Mouse (Mus musculus) stomach, embryonic 16.5 days (tissue): Measurements from ENCODE around the gene Kifc3. TPM values are rescaled to one million over a fixed set of nuclear protein-coding genes. Genes with fewer than 3 reads are reported as not detected.

Source experiments
- ATAC-seq: fragments of 200-750 bp; cut with Nextera tagmentation; 2 replicates; pipeline ENCODE4 v1.8.0; 2017; ENCODE audit warnings: moderate number of reproducible peaks, moderate TSS enrichment; ENCODE audit not compliant: insufficient read depth, low FRiP score
- H3K27ac ChIP-seq: fragments of 300-500 bp; sonication (generic); 2 replicates; pipeline ENCODE4 v1.5.1; 2014; ENCODE audit warnings: low read length
- H3K27me3 ChIP-seq: fragments of 300-500 bp; sonication (generic); 2 replicates; pipeline ENCODE4 v1.6.1; 2014; ENCODE audit warnings: low read length, control low read depth, mixed read lengths; ENCODE audit not compliant: control insufficient read depth, insufficient read depth
- H3K36me3 ChIP-seq: fragments of 300-500 bp; sonication (generic); 2 replicates; pipeline ENCODE4 v1.6.1; 2014; ENCODE audit warnings: low read length; ENCODE audit not compliant: control insufficient read depth, insufficient read depth
- H3K4me1 ChIP-seq: fragments of 300-500 bp; sonication (generic); 2 replicates; pipeline ENCODE4 v1.6.1; 2014; ENCODE audit warnings: low read length, control low read depth, mixed read lengths; ENCODE audit not compliant: control insufficient read depth, insufficient read depth
- H3K4me2 ChIP-seq: fragments of 300-500 bp; sonication (generic); 2 replicates; pipeline ENCODE4 v1.6.1; 2014; ENCODE audit warnings: low read depth, low read length, mixed read lengths
- H3K4me3 ChIP-seq: fragments of 300-500 bp; sonication (generic); replicated peaks from 2 replicates; pipeline ENCODE4 v1.5.1; 2014; ENCODE audit warnings: mild to moderate bottlenecking, low read length
- H3K9ac ChIP-seq: fragments of 300-500 bp; sonication (generic); 2 replicates; pipeline ENCODE4 v1.6.1; 2014; ENCODE audit warnings: low read length
- H3K9me3 ChIP-seq: fragments of 300-500 bp; sonication (generic); replicated peaks from 2 replicates; pipeline ENCODE4 v1.6.1; 2016; ENCODE audit warnings: low read length, control low read depth; ENCODE audit not compliant: control insufficient read depth
- WGBS: fragments of 180-500 bp; shearing (Covaris S2); extraction: QIAGEN DNeasy Blood & Tissue Kit; methylation state at CpG from one replicate; pipeline ENCODE4 v1.1.7; 2014; 5-methylcytosine and 5-hydroxymethylcytosine counted together
- polyA plus RNA-seq: library from polyadenylated mRNA; unstranded; fragments of >200 nt; fragmentation: Nextera tagmentation; extraction: Ambion mirVana; gene quantifications from 2 replicates; pipeline ENCODE4 v1.2.1, GENCODE M21; 2015

The Kifc3 gene
- polyA plus RNA-seq, 1 experiment from 2014 or later = 13.3 TPM

DNA sequence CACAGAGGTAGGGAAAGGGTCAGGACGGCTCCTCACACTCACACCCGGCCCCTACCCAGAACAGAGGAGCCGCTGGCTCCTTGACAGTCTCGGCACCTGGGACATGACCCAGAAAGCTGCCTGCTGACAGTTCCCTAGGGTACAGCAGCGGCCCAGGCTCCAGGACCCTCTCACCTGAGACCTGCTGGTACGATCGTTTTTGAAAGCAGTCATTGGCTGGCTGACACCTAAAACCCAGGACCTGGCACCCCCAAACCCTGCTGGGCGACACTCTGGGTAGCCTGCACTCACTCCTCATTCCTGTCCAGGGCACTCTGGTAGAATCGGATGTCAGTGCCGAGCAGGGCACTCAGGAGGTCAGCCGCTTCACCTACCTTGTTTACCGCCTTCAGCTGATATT is 65.4 kb downstream of the Kifc3 start:
- H3K9me3 ChIP-seq = no peaks in the 10 kb centered on the region
- H3K4me2 ChIP-seq = peak overlapping the region; percentile 66
- no peaks in the 10 kb centered on the region for H3K27me3 ChIP-seq
- H3K4me3 ChIP-seq = peak overlapping the region; percentile 39
- peak overlapping the region; percentile 61; the same call in 1 of the 2 replicates for H3K27ac ChIP-seq
- peak overlapping the region; percentile 47 for H3K9ac ChIP-seq
- H3K36me3 ChIP-seq = no peaks in the 10 kb centered on the region
- no peak for ATAC-seq
- 41% methylated on average over 12 of the region's 12 CpGs for whole genome bisulfite sequencing
- peaks cover 54% of the 10 kb centered on the region for H3K4me1 ChIP-seq

- Histone ChIP-seq H3K27ac (no peak overlapping the region), H3K36me3 (no peaks in the 10 kb centered on the region), H3K4me3 (no peak overlapping the region), H3K4me1 (peaks cover 45% of the 10 kb centered on the region), H3K9ac (no peak overlapping the region), H3K9me3 (no peaks in the 10 kb centered on the region), H3K4me2 (no peak overlapping the region), H3K27me3 (no peaks in the 10 kb centered on the region)
- WGBS = 73% methylated on average over 3 of the region's 3 CpGs
- ATAC-seq = no peak
Observed at GRCm38 (mm10) chr8:95136218-95136617, 66.4 kb downstream of the Kifc3 start.

DNA sequence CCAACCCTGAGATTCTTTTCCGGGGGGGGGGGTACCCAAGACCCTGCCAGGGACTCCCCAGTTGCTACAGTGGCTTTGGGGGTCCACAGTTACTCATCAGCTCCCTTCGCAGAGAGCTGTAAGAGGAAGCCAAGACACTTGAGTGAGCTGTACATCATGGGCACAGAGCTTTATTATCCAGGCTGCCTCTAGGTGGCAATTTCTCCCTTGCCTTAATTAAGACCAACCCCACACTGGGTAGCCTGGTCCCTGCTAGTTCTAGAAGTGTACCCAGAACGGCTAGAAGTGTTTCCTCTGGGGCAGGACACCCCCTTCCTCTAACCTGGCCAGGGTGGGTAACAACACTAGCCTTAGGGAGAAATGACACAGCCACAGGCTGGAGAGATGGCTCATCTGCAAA is 67.4 kb downstream of the Kifc3 start:
- peaks cover 35% of the 10 kb centered on the region for H3K4me1 ChIP-seq
- no peak for ATAC-seq
- 51% methylated on average over 3 of the region's 3 CpGs for WGBS

DNA sequence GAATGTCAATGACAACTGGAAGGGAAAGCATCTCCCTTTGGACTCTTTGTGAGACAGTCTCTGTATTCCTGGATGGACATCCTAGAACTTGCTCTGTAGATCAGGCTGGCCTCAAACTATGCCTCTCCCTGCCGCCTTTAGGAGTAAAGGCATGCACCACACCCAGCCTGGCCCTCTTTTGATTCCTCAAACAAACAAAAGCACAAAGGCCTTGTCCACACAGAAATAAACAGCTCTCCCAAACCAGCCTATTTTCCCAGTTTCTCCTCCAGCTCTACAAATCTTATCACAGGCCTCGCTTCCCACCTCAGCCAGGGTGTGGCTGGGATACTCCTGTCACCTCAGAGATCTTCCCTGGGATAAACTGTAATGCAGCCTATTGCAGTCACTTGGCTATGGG is 68.4 kb downstream of the Kifc3 start:
- H3K4me2 ChIP-seq = no peak overlapping the region
- H3K27me3 ChIP-seq = no peaks in the 10 kb centered on the region
- 79% methylated on average over 2 of the region's 2 CpGs for WGBS
- no peak for ATAC-seq
- no peak overlapping the region for H3K4me3 ChIP-seq
- H3K27ac ChIP-seq = no peak overlapping the region
- no peaks in the 10 kb centered on the region for H3K9me3 ChIP-seq
- no peaks in the 10 kb centered on the region for H3K36me3 ChIP-seq
- H3K4me1 ChIP-seq = peaks cover 29% of the 10 kb centered on the region
- no peak overlapping the region for H3K9ac ChIP-seq

More for the DNA sequence above, 67.4 kb downstream of the Kifc3 start:
- Histone ChIP-seq H3K36me3 (no peaks in the 10 kb centered on the region), H3K4me2 (no peak overlapping the region), H3K9ac (no peak overlapping the region), H3K4me3 (no peak overlapping the region), H3K9me3 (no peaks in the 10 kb centered on the region), H3K27me3 (no peaks in the 10 kb centered on the region), H3K27ac (no peak overlapping the region)

DNA sequence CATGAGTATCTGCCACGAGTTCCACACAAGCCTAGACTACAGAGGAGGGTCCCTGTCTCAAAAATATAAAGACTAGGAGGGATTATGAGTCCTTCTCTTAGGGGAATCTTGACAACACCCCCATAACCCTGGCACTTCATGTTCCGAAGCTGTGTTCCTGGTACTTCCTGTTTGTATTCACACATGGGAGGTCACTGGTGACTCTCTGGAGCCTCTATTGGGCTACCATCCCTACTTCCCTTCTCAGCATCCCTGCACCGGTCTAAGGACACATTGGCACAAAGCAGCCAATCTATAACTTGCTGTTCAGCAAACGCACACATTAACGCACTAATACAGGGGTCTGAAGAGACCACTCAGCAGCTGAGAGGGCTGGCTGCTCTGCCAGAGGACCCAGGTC is 70.6 kb downstream of the Kifc3 start:
- H3K9ac ChIP-seq = no peak overlapping the region
- no peaks in the 10 kb centered on the region for H3K36me3 ChIP-seq
- peaks cover 7% of the 10 kb centered on the region; the same call in 1 of the 2 replicates for H3K4me1 ChIP-seq
- ATAC-seq = no peak
- no peaks in the 10 kb centered on the region for H3K27me3 ChIP-seq
- H3K4me2 ChIP-seq = no peak overlapping the region
- no peak overlapping the region for H3K27ac ChIP-seq
- WGBS = 80% methylated on average over 5 of the region's 5 CpGs
- H3K9me3 ChIP-seq = no peaks in the 10 kb centered on the region
- no peak overlapping the region for H3K4me3 ChIP-seq

DNA sequence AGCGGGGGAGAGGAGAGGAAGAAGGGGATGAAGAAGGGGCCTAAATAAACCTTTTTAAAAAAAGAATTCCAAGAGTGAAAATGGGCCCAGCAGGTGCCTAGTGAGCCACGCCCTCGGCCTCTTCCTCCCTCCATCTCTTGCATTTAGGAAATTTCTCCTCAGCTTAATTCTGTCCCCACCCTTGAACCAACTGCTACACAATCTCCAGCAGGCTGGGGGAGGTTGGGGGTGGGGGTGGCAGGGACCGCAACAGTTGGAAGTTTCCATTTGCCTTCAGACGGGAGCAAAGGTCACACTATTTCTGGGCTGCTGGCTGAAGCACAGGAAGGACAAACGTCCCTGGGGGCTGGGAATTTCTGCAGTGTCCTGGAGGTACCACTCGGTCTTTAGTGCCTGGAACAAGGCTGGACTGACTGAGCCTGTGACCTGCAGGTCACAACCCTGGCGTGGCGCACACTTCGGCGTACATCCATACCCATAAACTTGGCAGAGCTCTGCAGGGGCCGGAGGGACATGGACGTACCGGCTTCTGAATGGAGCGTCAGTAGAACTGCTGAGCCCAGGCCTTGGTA is 71.6 kb downstream of the Kifc3 start:
- WGBS = 61% methylated on average over 15 of the region's 15 CpGs
- H3K27ac ChIP-seq = no peak overlapping the region
- ATAC-seq = 0 out of 2 replicates have a peak, but pooled peaks have one; percentile 22

GRCm38 (mm10) chr8:95128750-95129260 is 73.8 kb downstream of the Kifc3 start:
- no peaks in the 10 kb centered on the region for H3K27me3 ChIP-seq
- H3K9me3 ChIP-seq = no peaks in the 10 kb centered on the region
- no peaks in the 10 kb centered on the region; the same call in 1 of the 2 replicates for H3K4me1 ChIP-seq
- WGBS = 86% methylated on average over 11 of the region's 11 CpGs
- H3K4me2 ChIP-seq = no peak overlapping the region
- H3K36me3 ChIP-seq = no peaks in the 10 kb centered on the region
- ATAC-seq = no peak
- H3K4me3 ChIP-seq = no peak overlapping the region
- no peak overlapping the region for H3K27ac ChIP-seq
- no peak overlapping the region for H3K9ac ChIP-seq

More for the DNA sequence above, 71.6 kb downstream of the Kifc3 start:
- Histone ChIP-seq H3K4me1 (peaks cover 4% of the 10 kb centered on the region; the same call in 1 of the 2 replicates), H3K4me3 (no peak overlapping the region), H3K27me3 (no peaks in the 10 kb centered on the region), H3K9ac (no peak overlapping the region), H3K4me2 (no peak overlapping the region), H3K36me3 (no peaks in the 10 kb centered on the region), H3K9me3 (no peaks in the 10 kb centered on the region)

GRCm38 (mm10) chr8:95127658-95128057 is 75.0 kb downstream of the Kifc3 start:
- ATAC-seq = 0 out of 2 replicates have a peak, but pooled peaks have one; percentile 30
- Histone ChIP-seq H3K4me2 (no peak overlapping the region), H3K4me1 (no peaks in the 10 kb centered on the region; the same call in 1 of the 2 replicates), H3K9me3 (no peaks in the 10 kb centered on the region), H3K9ac (no peak overlapping the region), H3K4me3 (no peak overlapping the region), H3K27me3 (no peaks in the 10 kb centered on the region), H3K36me3 (no peaks in the 10 kb centered on the region), H3K27ac (no peak overlapping the region)
- 79% methylated on average over 9 of the region's 9 CpGs for WGBS

- Histone ChIP-seq H3K9me3 (no peaks in the 10 kb centered on the region), H3K4me1 (no peaks in the 10 kb centered on the region; the same call in 1 of the 2 replicates), H3K4me3 (no peak overlapping the region), H3K27me3 (no peaks in the 10 kb centered on the region), H3K27ac (no peak overlapping the region), H3K36me3 (no peaks in the 10 kb centered on the region), H3K9ac (no peak overlapping the region), H3K4me2 (no peak overlapping the region)
- no peak for ATAC-seq
- 91% methylated on average over 11 of the region's 11 CpGs for WGBS
Observed at GRCm38 (mm10) chr8:95126497-95126896, 76.1 kb downstream of the Kifc3 start.
